Mouse (Mus musculus): ENCODE measurements around the gene Grid1. TPM values are rescaled to one million over a fixed set of nuclear protein-coding genes. Genes with fewer than 3 reads are reported as not detected.

The Grid1 gene
- polyA plus RNA-seq, 1 experiment = not detected

DNA sequence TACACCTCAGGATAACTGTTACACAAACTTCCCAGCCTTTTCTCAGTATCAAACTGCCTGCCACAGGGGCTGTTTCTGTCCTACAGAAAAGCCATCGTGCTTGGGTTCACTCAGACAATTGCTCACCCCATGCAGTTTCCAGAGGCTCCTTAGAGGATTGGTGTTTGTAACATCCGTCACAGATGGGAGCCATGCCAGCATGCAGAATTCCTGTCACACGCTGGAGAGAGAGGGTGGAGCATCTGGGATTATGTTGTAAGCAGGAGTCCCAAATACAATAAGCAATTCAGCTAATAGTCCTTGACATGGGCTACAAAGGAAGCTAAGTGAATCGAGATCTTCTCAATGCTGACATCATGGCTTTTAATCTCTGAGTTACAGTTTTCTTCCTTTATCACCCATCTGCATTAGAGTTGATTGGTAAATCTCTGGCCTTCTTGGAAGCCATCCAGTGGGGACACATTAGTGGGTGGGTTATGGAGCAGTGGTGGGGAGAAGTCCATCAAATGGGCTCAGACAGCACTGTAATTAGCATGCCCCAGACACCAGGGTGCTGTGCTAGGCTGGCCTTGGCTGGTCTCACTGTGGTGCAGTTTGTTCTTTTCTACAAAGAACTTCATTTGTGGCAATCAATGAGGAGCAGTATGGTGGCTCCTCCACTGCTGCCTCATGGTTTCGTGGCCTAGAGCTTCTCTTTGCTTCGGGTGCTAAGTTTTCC is 149.4 kb downstream of the Grid1 start:
- no peak overlapping the region for H3K27ac ChIP-seq (replicated peaks; ENCODE audit: low read depth, low read length)
- H3K4me3 ChIP-seq (ENCODE audit: insufficient read depth, low read depth, low read length) = no peak overlapping the region
- no peaks in the 10 kb centered on the region for H3K4me1 ChIP-seq (ENCODE audit: control insufficient read depth, insufficient read depth, insufficient read length, low read length)

DNA sequence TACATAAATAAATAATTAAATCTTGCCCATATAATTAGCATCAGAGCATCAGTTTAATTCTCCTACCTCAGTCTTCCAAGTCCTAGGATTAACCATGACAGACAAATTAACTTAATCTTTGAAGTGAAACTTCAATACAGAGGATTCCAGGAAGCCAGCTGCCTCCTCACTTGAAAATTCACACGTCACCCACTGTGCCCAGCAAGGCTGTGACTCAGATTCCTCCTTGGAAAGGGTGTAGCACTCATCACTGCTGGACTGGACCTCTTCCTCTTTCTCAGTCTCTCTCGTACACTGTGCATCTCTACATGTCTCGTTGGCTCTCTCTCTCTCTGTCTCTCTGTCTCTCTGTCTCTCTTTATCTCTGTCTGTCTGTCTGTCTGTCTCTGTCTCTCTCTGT is 153.0 kb downstream of the Grid1 start:
- no peak overlapping the region for H3K4me3 ChIP-seq (ENCODE audit: insufficient read depth, low read depth, low read length)
- no peaks in the 10 kb centered on the region for H3K4me1 ChIP-seq (ENCODE audit: control insufficient read depth, insufficient read depth, insufficient read length, low read length)
- H3K27ac ChIP-seq (replicated peaks; ENCODE audit: low read depth, low read length) = no peak overlapping the region

DNA sequence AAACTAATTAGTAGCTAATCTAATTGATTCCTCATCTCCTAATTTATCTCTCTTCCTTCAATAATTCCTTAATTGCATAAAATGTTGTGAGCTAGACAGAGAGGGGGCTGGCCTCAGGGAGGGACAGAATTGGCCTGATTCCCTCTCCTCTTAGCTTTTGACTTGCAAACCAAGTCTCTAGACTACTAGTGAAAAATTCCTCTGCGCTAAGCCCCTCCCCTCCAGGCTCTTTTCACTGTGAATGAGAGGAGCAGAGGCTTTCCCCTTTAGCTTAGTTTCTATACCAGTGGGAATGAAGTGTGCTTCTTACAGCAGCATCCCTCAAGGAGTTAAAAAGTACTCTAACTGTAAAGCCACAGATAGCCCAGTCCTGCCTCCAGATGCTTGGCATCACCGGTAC is 160.8 kb downstream of the Grid1 start:
- Histone ChIP-seq H3K4me1 (ENCODE audit: control insufficient read depth, insufficient read depth, insufficient read length, low read length) (no peaks in the 10 kb centered on the region), H3K27ac (replicated peaks; ENCODE audit: low read depth, low read length) (no peak overlapping the region), H3K4me3 (ENCODE audit: insufficient read depth, low read depth, low read length) (no peak overlapping the region)

DNA sequence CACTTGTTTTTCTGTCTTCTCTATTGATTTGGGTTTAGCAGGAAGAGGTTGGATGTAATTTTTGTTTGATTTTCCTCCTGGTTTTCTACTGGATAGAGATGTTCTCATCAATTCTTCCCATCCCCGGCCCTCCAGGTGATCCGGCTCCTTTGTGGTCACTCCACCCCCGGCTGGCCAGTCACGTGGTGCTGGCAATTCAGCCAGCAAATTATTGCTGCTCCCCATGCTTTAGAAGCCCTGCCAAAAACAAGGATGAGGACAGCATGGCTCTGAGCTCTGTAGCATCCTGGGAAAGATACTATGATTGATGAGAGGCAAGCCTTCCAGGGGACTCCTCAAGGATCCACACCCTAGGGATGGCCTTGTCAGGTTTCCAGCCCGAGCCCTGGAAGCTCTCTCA is 169.2 kb downstream of the Grid1 start:
- Histone ChIP-seq H3K27ac (replicated peaks; ENCODE audit: low read depth, low read length) (no peak overlapping the region), H3K4me1 (ENCODE audit: control insufficient read depth, insufficient read depth, insufficient read length, low read length) (no peaks in the 10 kb centered on the region), H3K4me3 (ENCODE audit: insufficient read depth, low read depth, low read length) (no peak overlapping the region)

DNA sequence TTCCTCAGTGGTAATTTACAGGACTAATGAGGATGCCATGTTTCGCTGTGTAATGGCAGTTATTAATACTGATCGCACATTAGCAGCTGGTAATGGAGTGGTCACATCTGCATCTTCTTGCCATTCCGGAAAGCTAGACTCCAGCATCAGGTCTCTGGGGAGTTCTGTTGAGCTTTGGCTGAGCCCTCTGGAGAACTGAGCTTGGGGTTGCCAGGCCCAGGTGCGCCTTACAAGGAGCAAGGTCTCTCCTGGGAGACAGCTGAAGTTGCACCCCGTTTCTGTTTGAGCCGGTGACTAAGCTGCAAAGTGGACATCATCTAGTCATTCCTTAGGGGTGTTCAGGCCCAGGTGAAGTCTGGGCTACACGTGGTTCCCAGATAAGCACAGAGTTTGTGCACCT is 186.8 kb downstream of the Grid1 start:
- no peak overlapping the region for H3K27ac ChIP-seq (replicated peaks; ENCODE audit: low read depth, low read length)
- H3K4me1 ChIP-seq (ENCODE audit: control insufficient read depth, insufficient read depth, insufficient read length, low read length) = no peaks in the 10 kb centered on the region
- no peak overlapping the region for H3K4me3 ChIP-seq (ENCODE audit: insufficient read depth, low read depth, low read length)

DNA sequence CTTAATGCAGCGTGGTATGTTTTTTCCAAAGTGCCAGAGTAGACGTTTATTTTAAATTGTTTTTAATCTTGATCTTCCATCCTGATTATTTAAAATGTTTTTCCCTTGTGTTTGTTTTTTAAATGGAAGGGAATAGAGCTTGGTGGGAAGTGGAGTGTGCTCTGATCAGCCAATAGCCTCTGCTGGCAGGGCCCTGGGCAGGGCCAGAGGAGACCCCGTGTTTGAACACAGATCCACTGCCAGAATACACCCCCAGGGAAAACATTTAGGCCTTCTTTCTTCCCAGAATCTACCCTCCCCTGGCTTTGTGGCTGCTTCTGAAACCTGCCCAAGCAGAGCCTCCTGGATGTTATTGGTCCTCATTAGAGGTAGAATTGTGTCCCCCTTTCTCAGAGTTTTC is 188.8 kb downstream of the Grid1 start:
- no peak overlapping the region for H3K4me3 ChIP-seq (ENCODE audit: insufficient read depth, low read depth, low read length)
- H3K27ac ChIP-seq (replicated peaks; ENCODE audit: low read depth, low read length) = no peak overlapping the region
- H3K4me1 ChIP-seq (ENCODE audit: control insufficient read depth, insufficient read depth, insufficient read length, low read length) = no peaks in the 10 kb centered on the region

DNA sequence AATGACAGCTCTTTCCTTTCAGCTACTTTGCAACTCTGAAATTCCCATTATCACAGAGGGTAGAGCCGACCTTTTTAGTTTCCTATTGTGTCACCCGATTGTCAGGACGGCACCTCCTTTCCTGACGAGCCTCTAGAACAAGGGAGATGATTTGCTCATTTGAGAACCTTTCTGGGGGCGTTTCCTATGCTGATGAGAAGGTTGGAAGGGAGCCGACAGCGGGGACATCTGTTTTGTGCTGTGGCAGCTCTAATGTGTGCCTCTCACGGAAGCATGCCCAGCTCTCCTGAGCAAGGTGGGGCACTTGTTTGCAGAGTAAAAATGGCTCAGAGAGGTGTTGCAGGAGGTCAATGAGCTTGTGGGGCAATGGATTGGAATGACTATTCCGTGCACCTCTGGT is 189.2 kb downstream of the Grid1 start:
- Histone ChIP-seq H3K27ac (replicated peaks; ENCODE audit: low read depth, low read length) (no peak overlapping the region), H3K4me1 (ENCODE audit: control insufficient read depth, insufficient read depth, insufficient read length, low read length) (no peaks in the 10 kb centered on the region), H3K4me3 (ENCODE audit: insufficient read depth, low read depth, low read length) (no peak overlapping the region)

DNA sequence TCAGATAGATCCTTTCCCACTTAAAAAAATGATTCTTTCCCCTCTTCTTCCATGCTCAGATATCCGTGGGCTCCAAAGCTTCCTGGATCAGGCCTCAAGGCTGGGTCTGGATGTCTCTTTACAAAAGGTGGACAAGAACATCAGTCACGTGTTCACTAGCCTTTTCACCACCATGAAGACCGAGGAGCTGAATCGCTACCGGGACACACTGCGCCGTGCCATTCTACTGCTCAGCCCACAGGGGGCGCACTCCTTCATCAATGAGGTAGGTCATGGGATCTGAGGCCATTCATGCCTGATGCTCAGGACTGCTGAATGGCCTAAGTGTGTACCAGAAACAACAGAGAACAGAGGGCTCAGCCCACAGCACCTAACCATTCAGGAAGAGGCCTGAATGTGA is 206.8 kb downstream of the Grid1 start:
- Histone ChIP-seq H3K4me3 (ENCODE audit: insufficient read depth, low read depth, low read length) (no peak overlapping the region), H3K4me1 (ENCODE audit: control insufficient read depth, insufficient read depth, insufficient read length, low read length) (no peaks in the 10 kb centered on the region), H3K27ac (replicated peaks; ENCODE audit: low read depth, low read length) (no peak overlapping the region)

DNA sequence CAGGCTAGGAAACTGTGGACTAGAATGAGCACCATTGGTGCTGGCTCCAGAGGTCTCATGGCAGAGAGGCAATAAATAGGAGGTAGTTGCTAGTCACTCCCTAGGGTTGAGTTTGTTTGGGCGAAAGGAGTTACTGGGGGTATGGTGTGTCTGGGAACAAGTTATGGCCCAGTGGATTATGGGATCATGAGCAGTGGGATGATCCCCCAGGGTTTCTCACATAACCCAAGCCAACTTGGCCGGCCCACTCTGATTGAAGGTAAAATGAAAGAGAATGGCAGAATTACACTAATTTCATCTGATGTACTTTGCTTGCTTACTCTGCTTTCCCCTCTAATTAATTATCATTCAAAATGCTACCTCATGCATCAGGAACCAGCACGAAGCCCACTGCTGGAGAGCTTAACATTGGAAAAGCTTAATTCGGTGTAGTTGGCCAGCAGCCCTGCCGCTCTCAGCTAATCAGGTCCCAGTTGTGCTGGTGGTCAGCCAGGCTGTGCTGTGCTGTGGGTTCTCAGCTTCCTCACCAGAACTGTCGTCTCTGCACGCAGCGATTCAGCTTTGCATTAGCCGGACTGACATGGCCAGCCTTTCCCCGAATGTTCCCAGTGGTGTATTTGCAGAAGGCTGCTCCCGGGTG is 207.7 kb downstream of the Grid1 start:
- Histone ChIP-seq H3K27ac (replicated peaks; ENCODE audit: low read depth, low read length) (no peak overlapping the region), H3K4me3 (ENCODE audit: insufficient read depth, low read depth, low read length) (no peak overlapping the region), H3K4me1 (ENCODE audit: control insufficient read depth, insufficient read depth, insufficient read length, low read length) (no peaks in the 10 kb centered on the region)

DNA sequence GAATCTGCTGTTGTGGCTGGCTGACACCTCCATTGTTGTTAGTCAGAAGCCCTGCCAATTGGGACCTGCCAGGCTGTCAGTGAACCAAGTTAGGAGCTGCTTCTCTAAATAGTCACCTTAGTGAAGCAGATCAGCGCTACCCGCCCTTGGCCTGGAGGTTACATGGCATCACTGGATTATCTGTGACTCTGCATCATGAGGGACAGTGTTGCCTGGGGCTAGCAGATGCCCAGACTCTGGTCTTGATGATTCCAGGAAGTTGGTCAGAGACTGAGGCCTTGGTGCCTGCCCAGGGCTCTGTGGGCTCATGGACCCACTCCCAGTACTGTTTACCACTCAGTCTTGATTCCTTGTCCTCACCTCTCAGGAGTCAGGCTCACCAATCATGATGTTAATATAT is 209.7 kb downstream of the Grid1 start:
- H3K4me1 ChIP-seq (ENCODE audit: control insufficient read depth, insufficient read depth, insufficient read length, low read length) = no peaks in the 10 kb centered on the region
- H3K27ac ChIP-seq (replicated peaks; ENCODE audit: low read depth, low read length) = no peak overlapping the region
- no peak overlapping the region for H3K4me3 ChIP-seq (ENCODE audit: insufficient read depth, low read depth, low read length)

DNA sequence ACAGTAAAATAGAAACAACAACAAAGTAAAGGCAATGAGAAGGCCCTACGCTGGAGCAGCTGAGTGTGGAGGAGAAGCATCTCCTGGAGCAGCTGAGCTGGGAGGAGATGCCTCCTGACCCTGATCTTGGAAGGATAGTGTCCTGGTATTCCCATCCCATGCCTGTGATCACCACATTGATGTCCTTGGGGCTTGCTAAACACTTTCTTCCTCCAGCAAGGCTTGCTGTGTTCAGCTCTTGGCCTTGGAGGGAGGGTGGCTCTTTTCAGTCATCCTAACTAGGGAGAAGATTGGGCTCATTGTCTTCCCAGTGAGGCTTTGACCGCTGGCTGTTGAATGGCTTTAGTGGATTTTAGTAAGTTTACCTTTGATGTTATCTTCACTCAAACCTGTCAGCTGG is 210.4 kb downstream of the Grid1 start:
- no peak overlapping the region for H3K27ac ChIP-seq (replicated peaks; ENCODE audit: low read depth, low read length)
- H3K4me1 ChIP-seq (ENCODE audit: control insufficient read depth, insufficient read depth, insufficient read length, low read length) = no peaks in the 10 kb centered on the region
- H3K4me3 ChIP-seq (ENCODE audit: insufficient read depth, low read depth, low read length) = no peak overlapping the region

DNA sequence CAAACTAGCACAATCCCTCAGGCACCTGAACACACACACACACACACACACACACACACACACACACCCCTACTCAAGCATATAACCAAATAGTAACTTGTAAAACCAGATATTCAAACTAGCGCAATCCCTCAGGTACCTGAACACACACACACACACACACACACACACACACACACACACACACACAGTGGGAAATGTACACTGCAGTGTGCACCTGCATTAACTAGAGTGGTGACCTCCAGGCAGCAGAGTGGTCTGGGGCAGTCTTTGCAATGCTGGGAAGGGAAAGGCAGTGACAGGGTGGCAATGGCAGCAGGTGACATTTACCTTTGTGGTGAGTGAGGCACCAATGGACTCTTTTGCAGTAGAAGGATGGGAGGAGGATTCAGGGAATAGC is 212.4 kb downstream of the Grid1 start:
- no peaks in the 10 kb centered on the region for H3K4me1 ChIP-seq (ENCODE audit: control insufficient read depth, insufficient read depth, insufficient read length, low read length)
- no peak overlapping the region for H3K27ac ChIP-seq (replicated peaks; ENCODE audit: low read depth, low read length)
- no peak overlapping the region for H3K4me3 ChIP-seq (ENCODE audit: insufficient read depth, low read depth, low read length)

DNA sequence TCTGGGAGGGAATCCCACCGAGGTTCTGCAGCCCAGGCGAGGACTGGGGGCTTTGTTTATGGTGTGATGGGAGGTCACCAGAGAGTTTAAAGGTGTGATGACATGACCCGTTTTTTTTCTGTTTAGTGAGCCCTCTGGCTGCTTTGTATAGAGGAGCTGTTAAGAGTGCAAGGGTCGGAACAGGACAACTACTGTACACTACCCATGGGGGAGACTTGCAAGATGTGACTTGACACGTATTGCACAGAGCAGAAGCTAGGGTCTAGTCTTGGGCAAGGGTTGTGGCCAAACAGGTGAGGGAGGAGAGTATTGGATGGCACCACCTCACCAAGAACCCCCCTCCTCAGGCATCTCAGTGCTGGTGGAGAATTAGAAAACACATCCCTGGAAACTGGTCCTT is 224.4 kb downstream of the Grid1 start:
- H3K4me1 ChIP-seq (ENCODE audit: control insufficient read depth, insufficient read depth, insufficient read length, low read length) = no peaks in the 10 kb centered on the region
- H3K27ac ChIP-seq (replicated peaks; ENCODE audit: low read depth, low read length) = no peak overlapping the region
- no peak overlapping the region for H3K4me3 ChIP-seq (ENCODE audit: insufficient read depth, low read depth, low read length)

DNA sequence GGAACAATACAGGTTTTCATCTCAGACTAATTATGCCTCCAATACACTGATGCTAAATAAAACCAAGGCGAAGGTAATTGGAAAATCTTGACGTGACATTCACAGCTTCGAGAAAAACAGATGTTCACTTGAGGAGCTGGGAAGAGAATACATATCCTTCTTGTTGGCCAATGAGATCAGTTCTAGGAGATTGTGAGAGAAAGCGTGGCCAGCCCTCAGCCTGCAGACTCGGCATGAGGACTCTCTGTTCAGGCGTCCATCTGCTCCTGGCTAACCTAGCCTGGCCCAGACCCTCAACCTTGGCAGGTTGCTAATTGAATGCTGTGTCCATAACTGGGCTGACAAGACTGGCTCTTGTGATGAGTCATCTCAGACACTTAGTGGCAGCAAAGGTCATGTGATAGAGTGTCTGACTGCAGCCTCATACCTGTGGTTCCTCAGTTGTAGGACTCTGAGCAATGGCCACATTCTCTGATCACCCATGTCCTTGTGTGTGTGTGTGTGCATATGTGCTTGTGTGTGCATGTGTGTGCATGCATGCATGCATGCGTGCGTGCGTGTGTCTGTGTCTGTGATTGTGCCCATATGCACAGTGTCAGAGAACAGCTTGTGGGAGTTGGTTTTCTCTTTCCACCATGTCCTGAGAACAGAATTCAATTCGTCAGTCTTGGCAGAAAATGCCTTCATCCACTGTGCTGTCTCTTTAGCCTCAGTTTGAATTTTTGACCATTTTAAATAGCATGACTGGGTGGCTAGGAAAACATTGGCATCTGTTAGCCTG is 225.2 kb downstream of the Grid1 start:
- Histone ChIP-seq H3K4me3 (ENCODE audit: insufficient read depth, low read depth, low read length) (no peak overlapping the region), H3K4me1 (ENCODE audit: control insufficient read depth, insufficient read depth, insufficient read length, low read length) (no peaks in the 10 kb centered on the region)

DNA sequence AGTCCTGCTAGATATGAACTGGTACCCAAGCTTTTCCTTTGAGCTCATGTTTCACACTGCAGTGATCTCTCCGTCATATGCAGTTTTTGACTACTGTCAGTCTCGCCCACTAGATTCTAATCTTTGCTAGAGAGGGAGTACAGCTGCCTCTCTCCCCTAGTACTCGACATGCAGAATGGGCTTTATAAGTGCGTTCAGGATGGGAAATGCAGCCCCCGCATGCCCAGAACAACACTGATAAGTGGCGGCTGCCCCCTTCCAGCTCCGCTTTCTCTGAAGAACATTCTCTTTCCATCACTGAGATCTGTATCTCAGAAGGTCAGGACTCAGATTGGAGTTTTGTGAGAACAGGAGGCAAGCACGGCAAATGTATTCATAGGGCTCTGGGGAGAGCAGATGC is 229.3 kb downstream of the Grid1 start:
- no peak overlapping the region for H3K27ac ChIP-seq (replicated peaks; ENCODE audit: low read depth, low read length)
- no peak overlapping the region for H3K4me3 ChIP-seq (ENCODE audit: insufficient read depth, low read depth, low read length)
- H3K4me1 ChIP-seq (ENCODE audit: control insufficient read depth, insufficient read depth, insufficient read length, low read length) = no peaks in the 10 kb centered on the region

More for the DNA sequence above, 225.2 kb downstream of the Grid1 start:
- H3K27ac ChIP-seq (replicated peaks; ENCODE audit: low read depth, low read length) = no peak overlapping the region

DNA sequence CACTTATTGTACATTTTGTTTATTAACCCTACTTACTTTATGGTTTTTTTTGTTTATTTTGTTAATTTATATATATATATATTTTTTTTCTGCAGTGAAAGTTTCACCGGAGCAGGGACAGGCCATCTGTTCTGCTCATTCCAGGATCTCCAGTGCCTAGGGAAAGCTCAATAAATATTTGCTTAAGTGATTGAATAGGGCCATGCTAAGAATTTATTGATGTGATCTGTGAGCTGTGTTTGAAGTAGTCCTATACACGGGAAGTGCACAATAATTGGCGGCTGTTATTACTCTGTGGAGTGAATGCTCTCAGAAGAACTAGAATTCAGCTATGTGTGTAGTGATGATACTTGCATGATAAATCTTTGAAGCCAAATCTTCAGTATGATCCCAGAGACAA is 234.2 kb downstream of the Grid1 start:
- no peaks in the 10 kb centered on the region for H3K4me1 ChIP-seq (ENCODE audit: control insufficient read depth, insufficient read depth, insufficient read length, low read length)
- H3K27ac ChIP-seq (replicated peaks; ENCODE audit: low read depth, low read length) = no peak overlapping the region
- no peak overlapping the region for H3K4me3 ChIP-seq (ENCODE audit: insufficient read depth, low read depth, low read length)

All from brown adipose tissue, adult 24 weeks (tissue).